Mouse (Mus musculus): ENCODE measurements at regions not wholly inside any gene's neighbourhood (a gene's known extent, or its start where the extent isn't known, plus 50 kb on each side); places are given as distances from the start of the nearest gene placed in this dataset.

DNA sequence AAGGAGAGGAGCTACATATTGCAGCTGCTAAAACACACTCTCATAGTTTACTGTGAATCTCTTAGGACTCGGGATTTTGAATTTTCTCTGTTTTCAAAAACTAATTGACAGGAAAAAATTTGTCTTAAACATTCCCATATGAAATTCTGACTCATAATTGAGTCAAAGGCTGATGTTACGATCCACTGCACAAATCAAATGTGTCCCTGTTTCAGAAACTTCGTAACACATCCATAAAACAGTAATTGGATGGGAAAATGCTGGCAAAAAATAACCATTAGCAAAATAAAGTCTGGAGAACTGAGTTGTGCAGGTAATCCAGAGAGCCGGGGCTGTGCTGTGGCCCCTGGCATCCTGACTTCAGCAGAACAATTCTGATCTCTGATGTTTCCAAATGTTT, 79.1 kb upstream of the 1700024P04Rik start:
- TF ChIP-seq E2F4 (IDR thresholded peaks at IDR 0.05; ENCODE audit: insufficient replicate concordance, low read depth, low read length), result no peak
- TF ChIP-seq POLR2A (IDR thresholded peaks at IDR 0.05; ENCODE audit: low read depth, low read length), result no peak
- no peak for TF ChIP-seq CTCF (conservative IDR thresholded peaks at IDR 0.05 in 1 of 2, IDR thresholded peaks at IDR 0.05 in 1 of 2; ENCODE audit: low read depth in 2 of 2, low read length in 2 of 2)
- TF ChIP-seq ZC3H11A (IDR thresholded peaks at IDR 0.05; ENCODE audit: low read depth, low read length), result no peak
- no peak for TF ChIP-seq ZKSCAN1 (IDR thresholded peaks at IDR 0.05; ENCODE audit: borderline replicate concordance, low read depth, low read length)
- TF ChIP-seq USF1 (IDR thresholded peaks at IDR 0.05; ENCODE audit: low read depth, low read length), result no peak
- TF ChIP-seq EP300 (IDR thresholded peaks at IDR 0.05; ENCODE audit: low read length), result no peak
- TF ChIP-seq JUND (conservative IDR thresholded peaks at IDR 0.05; ENCODE audit: low read depth, low read length), result no peak
- no peak for TF ChIP-seq TCF12 (IDR thresholded peaks at IDR 0.05; ENCODE audit: low read depth, low read length)
- TF ChIP-seq MAFK (IDR thresholded peaks at IDR 0.05; ENCODE audit: insufficient replicate concordance, low read length), result no peak
- no peak for TF ChIP-seq MEF2A (IDR thresholded peaks at IDR 0.05; ENCODE audit: borderline replicate concordance, low read depth, low read length)
- TF ChIP-seq ETS1 (conservative IDR thresholded peaks at IDR 0.05; ENCODE audit: low read depth, low read length), result no peak
